Mouse (Mus musculus): Measurements from ENCODE around the gene Bicd2.

Bicd2 gene

DNA sequence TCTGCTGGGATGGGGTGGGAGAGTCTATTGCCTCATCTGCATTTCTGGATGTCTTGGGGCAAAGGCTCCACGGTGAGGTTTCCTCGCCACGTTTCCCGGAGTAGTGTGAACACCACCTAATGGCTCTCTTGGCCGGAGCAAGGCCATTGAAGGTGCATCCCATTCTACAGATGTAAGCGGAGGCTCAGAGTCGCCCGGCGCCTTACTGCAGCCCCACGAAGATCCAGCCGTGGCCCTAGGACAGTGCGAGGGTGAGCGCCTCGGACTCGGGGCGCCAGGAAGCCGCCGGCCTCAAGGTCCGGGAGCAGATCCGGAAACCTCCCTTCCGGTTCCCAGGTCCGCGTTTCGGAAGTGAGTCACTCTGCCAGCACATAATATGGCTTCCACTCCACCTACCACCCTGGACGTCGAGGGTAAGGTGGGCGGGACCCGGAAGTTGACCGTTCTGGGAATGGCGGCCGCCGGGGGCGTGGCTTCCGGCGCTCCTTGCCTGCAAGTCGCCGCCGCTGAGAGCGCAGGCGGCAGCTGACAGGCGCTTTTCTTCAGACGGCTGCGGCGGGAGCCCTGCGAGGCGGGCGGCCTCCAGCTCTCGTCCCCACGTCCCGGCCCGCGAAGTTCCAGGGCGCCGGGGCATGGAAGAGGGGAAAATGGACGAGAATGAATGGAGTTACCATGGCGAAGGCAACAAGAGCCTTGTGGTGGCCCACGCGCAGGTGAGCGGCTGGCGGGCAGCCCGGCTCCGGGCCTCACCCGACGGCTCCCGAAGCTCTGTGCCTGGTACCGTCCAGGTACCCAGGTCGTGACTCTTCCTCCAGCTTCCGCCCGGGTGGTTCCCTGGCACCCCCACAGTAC is 79.6 kb downstream of the Bicd2 start, which contains the start of gene Ippk:
Gene Ippk (plus strand): TSS at position 496 of the 852 bp plus-strand sequence.
- peak; percentile 99 for DNase-seq

DNA sequence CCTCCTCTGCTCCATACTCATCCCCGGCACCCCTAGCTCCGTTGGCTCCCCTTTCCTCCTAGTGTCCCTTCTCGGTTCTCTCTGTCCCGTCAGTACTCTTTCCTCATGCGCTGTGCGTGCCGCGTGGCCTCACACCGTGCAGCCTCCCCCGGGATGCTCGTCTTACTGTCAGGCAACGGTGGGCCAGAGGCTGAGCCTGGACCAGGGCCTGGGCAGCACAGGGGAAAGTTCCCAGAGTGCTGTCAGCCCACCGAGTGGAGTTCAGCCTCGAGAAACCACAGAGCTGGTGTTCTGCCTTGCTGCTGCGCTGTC is 80.2 kb downstream of the Bicd2 start:
- DNase-seq = no peak

DNA sequence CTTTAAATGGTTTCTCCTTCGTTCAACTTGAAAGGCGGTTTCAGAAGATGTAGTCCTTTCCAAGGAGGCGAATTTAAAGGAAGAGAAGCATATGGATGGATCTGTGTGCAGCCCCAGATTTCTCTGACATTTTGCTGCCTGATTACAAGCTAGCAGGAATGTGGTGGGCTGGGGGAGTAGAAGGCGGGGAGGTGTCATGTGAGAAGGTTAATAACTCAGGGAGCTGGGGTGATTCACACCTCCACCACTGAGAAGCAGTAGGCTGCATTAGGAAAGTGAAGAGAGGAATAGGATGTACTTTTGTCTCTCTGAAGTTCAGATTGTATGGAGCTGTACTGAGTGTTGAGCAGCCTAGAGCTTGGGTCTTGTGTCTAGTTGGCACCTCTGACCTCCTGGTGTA is 80.6 kb downstream of the Bicd2 start:
- no peak for DNase-seq

DNA sequence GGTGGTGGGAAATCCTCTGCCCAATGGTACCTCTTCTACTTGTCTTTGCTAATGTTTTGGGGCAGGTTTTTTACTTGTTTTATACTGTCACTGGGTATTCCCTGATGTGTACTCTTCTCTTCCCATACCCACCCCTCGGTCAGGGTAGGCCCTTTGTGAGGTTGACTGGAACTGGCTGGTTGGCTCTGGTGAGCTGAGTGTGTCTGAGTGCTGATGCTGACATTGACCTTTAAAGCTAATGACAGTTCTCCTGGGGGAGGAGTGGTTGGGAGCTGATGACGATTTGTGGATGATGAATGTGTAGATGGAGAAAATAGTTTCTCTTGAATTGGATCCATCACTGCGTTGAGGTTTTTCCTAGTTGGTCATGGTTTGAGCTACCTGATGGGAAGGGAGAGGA is 85.4 kb downstream of the Bicd2 start:
- DNase-seq = no peak

DNA sequence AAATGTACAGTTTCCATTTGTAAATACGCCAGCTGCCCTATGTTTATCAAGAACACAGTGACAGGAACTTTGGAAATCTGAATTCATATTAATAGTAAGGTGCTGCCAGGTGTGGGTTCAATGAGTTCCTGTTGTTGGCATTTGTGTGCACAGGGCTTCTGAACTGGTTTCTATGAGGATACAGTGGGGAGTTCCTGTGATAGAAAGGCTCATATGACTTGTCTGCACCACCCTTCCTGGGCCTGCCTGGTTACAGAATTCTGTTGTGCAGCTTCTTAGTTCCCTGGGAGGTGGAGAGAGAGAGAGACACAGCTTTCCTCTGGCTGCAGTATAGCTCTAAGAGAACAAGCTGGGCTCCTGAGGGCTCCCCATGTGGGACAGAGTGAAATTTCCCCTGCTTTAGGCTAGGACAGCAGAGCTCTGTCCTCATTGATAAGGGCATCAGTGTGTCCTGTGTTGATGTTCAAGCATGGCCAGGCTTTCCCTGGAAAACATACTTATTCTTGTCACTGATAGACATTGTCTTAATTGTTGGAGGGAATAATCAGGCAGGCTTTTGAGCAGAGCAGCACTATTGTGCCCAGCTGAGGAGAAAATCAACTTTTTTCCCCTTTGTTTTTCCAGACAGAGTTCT is 86.8 kb downstream of the Bicd2 start:
- no peak for DNase-seq

DNA sequence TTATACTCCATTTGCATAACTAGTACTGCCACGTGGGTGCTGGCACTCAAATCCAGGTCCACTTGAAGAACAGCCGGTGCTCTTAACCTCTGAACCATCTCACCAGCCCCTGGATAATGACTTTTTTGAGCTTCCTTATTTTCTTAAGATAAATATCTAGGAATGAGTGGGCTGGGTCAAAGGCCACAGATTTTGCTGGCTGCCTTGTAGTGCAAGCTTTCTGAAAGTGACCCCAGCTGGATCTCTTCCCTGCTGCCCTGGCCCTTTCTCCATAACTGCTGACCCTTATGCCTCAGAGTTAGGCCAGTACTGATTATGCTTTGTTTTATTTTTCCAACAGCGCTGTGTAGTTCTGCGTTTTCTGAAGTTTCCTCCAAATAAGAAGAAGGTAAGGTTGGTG is 89.1 kb downstream of the Bicd2 start:
- DNase-seq = no peak

DNA sequence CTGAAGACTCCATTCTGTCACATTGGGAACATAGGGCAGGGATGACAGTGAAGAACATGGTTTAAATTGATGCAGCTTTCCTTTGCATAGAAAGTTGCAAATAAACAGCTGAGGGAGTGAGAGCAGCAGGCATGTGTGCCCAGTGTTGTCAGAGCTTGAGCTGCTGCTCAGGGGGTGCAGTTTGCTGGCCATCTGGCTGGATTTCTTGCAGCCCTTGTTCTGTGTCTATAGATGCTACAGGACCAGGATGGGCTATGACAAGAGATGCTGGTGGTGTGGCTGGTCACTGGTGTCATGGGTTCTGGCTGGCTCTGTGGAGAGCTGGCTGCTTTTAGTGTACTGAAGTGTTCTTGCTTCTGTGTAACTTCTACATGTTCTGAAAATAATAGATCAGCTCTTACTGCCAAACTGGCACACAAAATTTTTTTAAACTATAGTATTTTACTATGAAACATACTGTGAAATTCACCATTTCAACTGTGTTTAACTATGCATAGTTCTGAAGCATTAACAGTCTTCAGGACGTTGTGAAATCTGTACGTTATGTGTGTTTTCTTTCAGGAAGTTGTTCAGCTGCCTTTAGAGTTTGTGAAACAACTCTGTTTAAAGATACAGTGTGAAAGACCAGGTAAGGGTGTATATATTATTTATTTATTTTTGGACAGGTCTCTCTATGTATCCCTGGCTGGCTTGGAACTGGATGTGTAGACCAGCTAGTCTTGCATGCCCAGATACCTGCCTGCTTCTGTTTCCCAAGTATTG is 92.1 kb downstream of the Bicd2 start:
- DNase-seq = no peak

DNA sequence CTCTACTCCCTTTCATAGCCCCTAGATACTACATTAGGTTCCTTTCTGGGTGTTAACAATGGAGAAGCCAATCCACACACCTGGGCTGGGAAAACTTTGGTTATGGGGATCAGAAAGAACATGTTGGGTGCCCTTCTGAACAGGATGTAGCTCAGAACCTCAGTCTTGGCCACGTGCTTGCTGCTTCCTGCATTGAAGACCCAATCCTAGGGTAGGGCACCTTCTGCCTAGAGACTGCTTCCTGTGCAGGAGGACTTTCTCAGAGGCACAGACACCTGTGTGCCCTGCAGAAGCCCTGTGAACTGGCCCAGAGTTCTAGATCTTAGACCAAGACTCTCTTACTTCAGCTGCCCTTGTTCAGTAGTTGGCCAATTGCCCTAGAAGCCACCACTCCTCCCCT is 94.4 kb downstream of the Bicd2 start:
- peak; percentile 28 for DNase-seq

DNA sequence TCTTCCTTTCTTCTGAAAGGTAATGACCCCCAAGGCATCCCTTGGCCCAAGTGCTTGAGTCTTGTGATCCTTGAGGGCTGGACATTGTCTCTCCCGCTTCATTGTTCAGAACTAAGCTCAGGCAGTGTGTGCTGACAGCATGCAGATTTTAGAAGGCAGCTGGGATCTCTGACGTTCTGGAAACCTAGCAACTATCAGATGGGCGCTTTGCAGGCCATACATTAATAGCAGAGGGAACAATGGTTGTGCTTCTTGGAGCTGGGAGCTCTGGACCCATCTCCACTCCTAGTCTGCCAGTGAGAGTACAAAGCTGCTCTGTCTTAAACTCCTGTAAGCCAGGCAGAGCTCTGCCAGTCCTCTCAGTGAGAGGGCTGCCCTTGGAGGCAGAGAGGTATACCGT is 94.8 kb downstream of the Bicd2 start:
- DNase-seq = no peak
